Mouse (Mus musculus): ENCODE results near the gene Pard3b. TPM values are rescaled to one million over a fixed set of nuclear protein-coding genes. Genes with fewer than 3 reads are reported as not detected.
A peak's percentile ranks its signal among the peaks of the same experiment; 100 is the strongest.

Gene Pard3b
- polyA plus RNA-seq, 1 experiment from 2014 or later, result 13.8 TPM

DNA sequence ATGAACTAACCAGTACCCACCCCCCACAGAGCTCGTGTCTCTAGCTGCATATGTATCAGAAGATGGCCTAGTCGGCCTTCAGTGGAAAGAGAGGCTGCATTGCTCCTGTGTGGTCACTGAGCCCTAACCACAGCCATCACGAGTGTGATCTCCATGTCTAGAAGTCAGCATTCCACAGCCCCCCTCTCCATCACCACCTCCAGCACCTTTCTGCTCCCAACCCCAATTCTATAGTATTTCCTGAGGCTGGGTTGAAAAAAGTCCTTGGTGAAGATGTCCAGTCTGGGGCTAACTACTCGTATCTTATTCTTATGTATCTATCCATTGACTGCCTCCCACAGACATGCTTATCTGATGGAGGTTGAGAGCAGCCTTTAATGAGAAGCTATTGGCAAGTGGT is 509.5 kb downstream of the Pard3b start:
- no peaks in the 10 kb centered on the region for H3K9me3 ChIP-seq (ENCODE audit: control insufficient read depth, low read length)
- no peaks in the 10 kb centered on the region for H3K4me1 ChIP-seq (replicated peaks; ENCODE audit: control insufficient read depth, insufficient read depth)
- H3K36me3 ChIP-seq (ENCODE audit: control insufficient read depth, insufficient read depth, low read length), result no peaks in the 10 kb centered on the region
- ATAC-seq (ENCODE audit: low FRiP score, low TSS enrichment) (no peak), DNase-seq (ENCODE audit: low spot score) (no peak)
- no peaks in the 10 kb centered on the region for H3K27me3 ChIP-seq (ENCODE audit: control insufficient read depth, insufficient read depth, low read length)
- no peak overlapping the region for H3K27ac ChIP-seq (replicated peaks)
- no peak overlapping the region for H3K4me2 ChIP-seq (replicated peaks; ENCODE audit: low read depth)
- H3K9ac ChIP-seq (ENCODE audit: low read length), result no peak overlapping the region
- TF ChIP-seq EP300 (optimal IDR thresholded peaks at IDR 0.05), result no peak
- no peak for TF ChIP-seq CTCF (IDR thresholded peaks at IDR 0.05; ENCODE audit: low read depth)
- 83% methylated on average over 4 of the region's 4 CpGs for WGBS
- no peak overlapping the region for H3K4me3 ChIP-seq (ENCODE audit: low read depth, low read length)

- Histone ChIP-seq H3K4me3 (ENCODE audit: low read depth, low read length) (no peak overlapping the region), H3K9ac (ENCODE audit: low read length) (no peak overlapping the region), H3K36me3 (ENCODE audit: control insufficient read depth, insufficient read depth, low read length) (no peaks in the 10 kb centered on the region), H3K9me3 (ENCODE audit: control insufficient read depth, low read length) (no peaks in the 10 kb centered on the region), H3K4me2 (replicated peaks; ENCODE audit: low read depth) (no peak overlapping the region), H3K4me1 (replicated peaks; ENCODE audit: control insufficient read depth, insufficient read depth) (no peaks in the 10 kb centered on the region), H3K27me3 (ENCODE audit: control insufficient read depth, insufficient read depth, low read length) (no peaks in the 10 kb centered on the region), H3K27ac (replicated peaks) (no peak overlapping the region)
- WGBS, result 85% methylated on average over 6 of the region's 6 CpGs
- DNase-seq (ENCODE audit: low spot score) (no peak), ATAC-seq (ENCODE audit: low FRiP score, low TSS enrichment) (no peak)
- TF ChIP-seq EP300 (optimal IDR thresholded peaks at IDR 0.05) (no peak), CTCF (IDR thresholded peaks at IDR 0.05; ENCODE audit: low read depth) (no peak)
These were observed 510.2 kb downstream of the Pard3b start for GRCm38 (mm10) chr1:62148786-62149185.

- no peaks in the 10 kb centered on the region for H3K4me1 ChIP-seq (replicated peaks; ENCODE audit: control insufficient read depth, insufficient read depth)
- DNase-seq (ENCODE audit: low spot score) (no peak), ATAC-seq (ENCODE audit: low FRiP score, low TSS enrichment) (no peak)
- H3K4me3 ChIP-seq (ENCODE audit: low read depth, low read length), result no peak overlapping the region
- H3K9me3 ChIP-seq (ENCODE audit: control insufficient read depth, low read length), result no peaks in the 10 kb centered on the region
- H3K27me3 ChIP-seq (ENCODE audit: control insufficient read depth, insufficient read depth, low read length), result no peaks in the 10 kb centered on the region
- H3K27ac ChIP-seq (replicated peaks), result no peak overlapping the region
- 89% methylated on average over 1 of the region's 1 CpGs for WGBS
- no peak overlapping the region for H3K4me2 ChIP-seq (replicated peaks; ENCODE audit: low read depth)
- TF ChIP-seq CTCF (IDR thresholded peaks at IDR 0.05; ENCODE audit: low read depth) (no peak), EP300 (optimal IDR thresholded peaks at IDR 0.05) (no peak)
- no peaks in the 10 kb centered on the region for H3K36me3 ChIP-seq (ENCODE audit: control insufficient read depth, insufficient read depth, low read length)
- H3K9ac ChIP-seq (ENCODE audit: low read length), result no peak overlapping the region
These were observed 517.3 kb downstream of the Pard3b start for GRCm38 (mm10) chr1:62155970-62156369.

DNA sequence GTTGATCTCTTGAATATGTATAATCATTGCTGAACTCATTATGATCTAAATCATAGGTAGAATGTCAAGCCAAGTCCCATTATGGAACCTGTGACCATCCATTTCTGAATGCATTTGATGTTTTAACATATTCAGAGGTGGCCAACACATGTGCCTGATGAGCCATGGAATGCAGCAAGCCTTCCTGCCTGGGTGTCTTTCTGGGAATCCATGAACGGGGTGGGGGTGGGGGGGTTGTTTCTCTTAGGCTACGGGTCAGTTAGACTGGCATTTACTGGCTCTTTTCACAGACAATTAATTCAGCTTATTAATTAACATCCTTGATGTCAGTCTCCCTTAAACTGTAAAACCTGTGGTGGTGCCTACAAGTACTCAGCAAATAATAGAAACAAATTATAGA is 521.0 kb downstream of the Pard3b start:
- no peak overlapping the region for H3K4me3 ChIP-seq (ENCODE audit: low read depth, low read length)
- no peaks in the 10 kb centered on the region for H3K9me3 ChIP-seq (ENCODE audit: control insufficient read depth, low read length)
- H3K36me3 ChIP-seq (ENCODE audit: control insufficient read depth, insufficient read depth, low read length), result no peaks in the 10 kb centered on the region
- no peak overlapping the region for H3K27ac ChIP-seq (replicated peaks)
- ATAC-seq (ENCODE audit: low FRiP score, low TSS enrichment) (no peak), DNase-seq (ENCODE audit: low spot score) (no peak)
- H3K27me3 ChIP-seq (ENCODE audit: control insufficient read depth, insufficient read depth, low read length), result no peaks in the 10 kb centered on the region
- H3K4me2 ChIP-seq (replicated peaks; ENCODE audit: low read depth), result no peak overlapping the region
- H3K4me1 ChIP-seq (replicated peaks; ENCODE audit: control insufficient read depth, insufficient read depth), result no peaks in the 10 kb centered on the region
- 93% methylated on average over 2 of the region's 2 CpGs for WGBS
- TF ChIP-seq EP300 (optimal IDR thresholded peaks at IDR 0.05), result no peak
- TF ChIP-seq CTCF (IDR thresholded peaks at IDR 0.05; ENCODE audit: low read depth), result no peak
- no peak overlapping the region for H3K9ac ChIP-seq (ENCODE audit: low read length)

- Histone ChIP-seq H3K9me3 (ENCODE audit: control insufficient read depth, low read length) (no peaks in the 10 kb centered on the region), H3K27me3 (ENCODE audit: control insufficient read depth, insufficient read depth, low read length) (no peaks in the 10 kb centered on the region), H3K4me3 (ENCODE audit: low read depth, low read length) (no peak overlapping the region), H3K9ac (ENCODE audit: low read length) (no peak overlapping the region), H3K27ac (replicated peaks) (no peak overlapping the region), H3K36me3 (ENCODE audit: control insufficient read depth, insufficient read depth, low read length) (no peaks in the 10 kb centered on the region), H3K4me2 (replicated peaks; ENCODE audit: low read depth) (no peak overlapping the region), H3K4me1 (replicated peaks; ENCODE audit: control insufficient read depth, insufficient read depth) (no peaks in the 10 kb centered on the region)
- peak; percentile 19 for DNase-seq (ENCODE audit: low spot score)
- peak; percentile 82 for ATAC-seq (ENCODE audit: low FRiP score, low TSS enrichment)
- TF ChIP-seq EP300 (optimal IDR thresholded peaks at IDR 0.05) (no peak), CTCF (IDR thresholded peaks at IDR 0.05; ENCODE audit: low read depth) (no peak)
- WGBS, result 34% methylated on average over 1 of the region's 1 CpGs
These were observed 536.5 kb downstream of the Pard3b start for GRCm38 (mm10) chr1:62175013-62175640.

DNA sequence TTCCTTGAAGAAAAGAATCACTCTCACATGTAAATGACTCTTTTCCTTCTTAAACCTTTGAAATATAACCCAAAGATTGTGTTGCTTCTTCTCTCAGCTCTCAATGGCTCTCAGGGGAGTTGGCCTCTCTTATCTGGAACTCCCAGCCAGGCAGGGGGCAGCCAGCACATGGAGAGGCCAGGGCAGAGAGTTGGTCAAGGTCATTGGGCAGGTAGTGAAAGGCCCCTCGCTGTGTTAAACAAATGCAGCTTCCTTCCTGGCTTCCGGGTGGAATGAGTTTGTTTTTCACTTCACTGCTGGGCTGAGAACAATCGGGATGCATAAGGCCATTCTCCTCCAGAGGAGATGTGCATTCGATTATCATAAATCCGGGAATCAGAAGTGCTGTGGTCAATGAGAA is 543.0 kb downstream of the Pard3b start:
- peak; percentile 18 for DNase-seq (ENCODE audit: low spot score)
- no peaks in the 10 kb centered on the region for H3K36me3 ChIP-seq (ENCODE audit: control insufficient read depth, insufficient read depth, low read length)
- no peak overlapping the region for H3K27ac ChIP-seq (replicated peaks)
- no peaks in the 10 kb centered on the region for H3K27me3 ChIP-seq (ENCODE audit: control insufficient read depth, insufficient read depth, low read length)
- ATAC-seq (ENCODE audit: low FRiP score, low TSS enrichment), result no peak
- H3K4me3 ChIP-seq (ENCODE audit: low read depth, low read length), result no peak overlapping the region
- no peak overlapping the region for H3K4me2 ChIP-seq (replicated peaks; ENCODE audit: low read depth)
- no peaks in the 10 kb centered on the region for H3K9me3 ChIP-seq (ENCODE audit: control insufficient read depth, low read length)
- H3K9ac ChIP-seq (ENCODE audit: low read length), result no peak overlapping the region
- H3K4me1 ChIP-seq (replicated peaks; ENCODE audit: control insufficient read depth, insufficient read depth), result no peaks in the 10 kb centered on the region
- no peak for TF ChIP-seq CTCF (IDR thresholded peaks at IDR 0.05; ENCODE audit: low read depth)
- TF ChIP-seq EP300 (optimal IDR thresholded peaks at IDR 0.05), result no peak
- 22% methylated on average over 5 of the region's 5 CpGs for WGBS
